Mouse (Mus musculus) heart, embryonic 14.5 days (tissue): Measurements from ENCODE around the gene Gm20721. TPM values are rescaled to one million over a fixed set of nuclear protein-coding genes. Genes with fewer than 3 reads are reported as not detected.
A peak's percentile ranks its signal among the peaks of the same experiment; 100 is the strongest.

Experiments
- ATAC-seq: fragments of 200-750 bp; cut with Nextera tagmentation; 2 replicates; pipeline ENCODE4 v1.8.0; 2017; ENCODE audit warnings: low read depth, moderate TSS enrichment; ENCODE audit not compliant: insufficient number of reproducible peaks, insufficient read depth, low FRiP score
- H3K27ac ChIP-seq, 2 experiments: fragments of 200-500 bp in 1 of 2; fragments of 300-500 bp in 1 of 2; sonication (generic) in 1 of 2; replicated peaks in 1 of 2; 2 replicates each; pipeline ENCODE4 v1.5.1; 2012 to 2014; ENCODE audit warnings: low read depth in 2 of 2, low read length in 2 of 2, control low read depth in 1 of 2, mild to moderate bottlenecking in 1 of 2, mixed read lengths in 1 of 2; ENCODE audit not compliant: control insufficient read depth in 1 of 2, insufficient read depth in 1 of 2
- H3K27me3 ChIP-seq: fragments of 300-500 bp; sonication (generic); 2 replicates; pipeline ENCODE4 v1.6.1; 2014; ENCODE audit warnings: mild to moderate bottlenecking, low read length, control low read depth; ENCODE audit not compliant: control insufficient read depth, insufficient read depth
- H3K36me3 ChIP-seq: fragments of 300-500 bp; sonication (generic); 2 replicates; pipeline ENCODE4 v1.6.1; 2014; ENCODE audit warnings: mild to moderate bottlenecking, control low read depth, low read length, mixed read lengths; ENCODE audit not compliant: control insufficient read depth, insufficient read depth
- H3K4me1 ChIP-seq, 2 experiments: fragments of 200-500 bp in 1 of 2; fragments of 300-500 bp in 1 of 2; sonication (generic) in 1 of 2; 2 replicates each; pipeline ENCODE4 v1.6.1; 2012 to 2014; ENCODE audit warnings: low read length in 2 of 2, control low read depth in 1 of 2, mixed read lengths in 1 of 2; ENCODE audit not compliant: control insufficient read depth in 2 of 2, insufficient read depth in 2 of 2
- H3K4me2 ChIP-seq: fragments of 300-500 bp; sonication (generic); 2 replicates; pipeline ENCODE4 v1.6.1; 2014; ENCODE audit warnings: mild to moderate bottlenecking, low read length
- H3K4me3 ChIP-seq, 2 experiments: fragments of 200-500 bp in 1 of 2; fragments of 300-500 bp in 1 of 2; sonication (generic) in 1 of 2; 2 replicates each; pipeline ENCODE4 v1.5.1; 2012 to 2014; ENCODE audit warnings: low read length in 2 of 2, mild to moderate bottlenecking in 2 of 2, control low read depth in 1 of 2, low read depth in 1 of 2, moderate library complexity in 1 of 2; ENCODE audit not compliant: control insufficient read depth in 1 of 2, insufficient read depth in 1 of 2
- H3K9ac ChIP-seq: fragments of 300-500 bp; sonication (generic); 2 replicates; pipeline ENCODE4 v1.6.1; 2014; ENCODE audit warnings: mild to moderate bottlenecking, low read length
- H3K9me3 ChIP-seq: fragments of 300-500 bp; sonication (generic); 2 replicates; pipeline ENCODE4 v1.6.1; 2016; ENCODE audit warnings: low read length, control low read depth; ENCODE audit not compliant: control insufficient read depth
- WGBS: fragments of 180-500 bp; shearing (Covaris S2); extraction: QIAGEN DNeasy Blood & Tissue Kit; methylation state at CpG from one replicate; pipeline ENCODE4 v1.1.7; 2014; 5-methylcytosine and 5-hydroxymethylcytosine counted together
- polyA plus RNA-seq: library from polyadenylated mRNA; unstranded; fragments of >200 nt; fragmentation: Nextera tagmentation; extraction: Ambion mirVana; gene quantifications from 2 replicates; pipeline ENCODE4 v1.2.1, GENCODE M21; 2014

Gm20721 gene
- polyA plus RNA-seq, 1 experiment from 2014 or later, result 6.8 TPM

DNA sequence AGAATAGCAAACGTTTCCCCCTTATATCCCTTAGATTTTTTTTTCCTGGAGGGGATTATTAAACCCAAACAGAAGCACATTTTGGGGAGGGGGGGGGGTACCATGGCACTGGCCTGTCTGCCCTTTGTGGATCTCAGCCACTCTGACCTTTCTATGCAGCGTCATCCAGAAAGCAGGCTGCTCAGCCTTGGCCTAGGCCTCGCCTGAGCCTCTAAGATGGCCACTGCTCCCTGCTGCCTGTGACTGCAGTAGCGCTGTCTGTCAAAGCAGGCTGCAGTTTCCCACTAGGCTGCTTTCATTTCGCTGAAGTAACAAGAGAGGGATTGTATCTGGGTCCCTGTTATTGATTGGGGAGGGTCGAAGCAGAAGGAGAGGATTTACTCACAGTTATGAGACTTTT, 44.0 kb downstream of the Gm20721 start:
- Histone ChIP-seq H3K4me2 (no peak overlapping the region), H3K36me3 (no peaks in the 10 kb centered on the region), H3K4me3 (no peak overlapping the region), H3K9me3 (peaks cover 35% of the 10 kb centered on the region), H3K27ac (no peak overlapping the region), H3K27me3 (peaks cover 32% of the 10 kb centered on the region), H3K4me1 (peaks cover 4 to 5% of the 10 kb centered on the region in 2 experiments; a peak in 2 of 4 replicates), H3K9ac (no peak overlapping the region)
- no peak for ATAC-seq
- 55% methylated on average over 6 of the region's 6 CpGs for WGBS

DNA sequence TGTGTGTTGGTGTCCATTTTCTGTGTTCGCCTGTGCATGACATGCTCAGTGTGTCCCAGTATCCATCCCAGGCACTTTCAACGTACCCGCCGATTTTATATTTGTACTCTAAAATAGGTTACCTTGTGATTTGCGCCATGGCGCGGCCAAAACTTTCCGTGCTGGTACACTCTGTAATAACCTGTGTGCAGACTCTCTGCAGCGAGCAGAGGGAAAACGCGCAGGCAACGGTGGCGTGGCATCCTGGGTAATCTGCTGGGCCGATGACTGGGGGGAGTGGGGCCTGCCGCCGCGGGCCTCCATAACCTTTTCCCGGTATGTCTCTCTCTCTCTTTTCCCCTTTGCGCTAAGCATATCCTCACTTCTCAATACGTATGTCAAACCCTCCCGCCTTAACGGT, 45.8 kb downstream of the Gm20721 start:
- 48% methylated on average over 22 of the region's 22 CpGs for WGBS
- ATAC-seq, result no peak

DNA sequence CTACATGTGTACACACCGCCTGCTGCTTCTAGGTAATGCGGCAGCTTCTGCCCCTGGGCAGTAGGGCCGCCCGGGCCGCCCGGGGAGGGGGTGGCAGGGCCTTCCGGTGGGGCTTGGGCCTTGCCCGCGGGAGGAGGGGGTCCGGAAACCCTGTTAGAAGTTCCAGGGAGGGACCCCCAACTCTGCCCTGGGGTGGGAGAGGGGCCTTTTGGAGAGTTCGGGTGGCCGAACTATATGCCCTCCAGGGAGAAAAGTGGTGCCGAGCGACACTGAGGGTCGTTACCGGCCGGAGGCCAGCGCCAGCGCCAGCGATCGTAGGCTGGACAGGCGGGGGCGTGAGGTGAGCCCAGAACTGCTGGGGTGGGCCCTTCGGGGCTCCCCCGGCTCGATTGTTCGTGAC, 46.3 kb downstream of the Gm20721 start:
- WGBS, result 48% methylated on average over 26 of the region's 27 CpGs
- peaks cover 55% of the 10 kb centered on the region for H3K9me3 ChIP-seq

More for the DNA sequence above, 45.8 kb downstream of the Gm20721 start:
- peaks cover 5 to 9% of the 10 kb centered on the region in 2 experiments; a peak in 3 of 4 replicates for H3K4me1 ChIP-seq
- H3K27ac ChIP-seq, result no peak overlapping the region
- H3K9ac ChIP-seq, result peak overlapping the region; percentile 34
- peak overlapping the region; percentile 74 for H3K4me2 ChIP-seq
- peaks cover 34% of the 10 kb centered on the region for H3K27me3 ChIP-seq
- peak overlapping the region; percentile 37 to 43 for H3K4me3 ChIP-seq
- H3K9me3 ChIP-seq, result peaks cover 51% of the 10 kb centered on the region
- no peaks in the 10 kb centered on the region for H3K36me3 ChIP-seq

DNA sequence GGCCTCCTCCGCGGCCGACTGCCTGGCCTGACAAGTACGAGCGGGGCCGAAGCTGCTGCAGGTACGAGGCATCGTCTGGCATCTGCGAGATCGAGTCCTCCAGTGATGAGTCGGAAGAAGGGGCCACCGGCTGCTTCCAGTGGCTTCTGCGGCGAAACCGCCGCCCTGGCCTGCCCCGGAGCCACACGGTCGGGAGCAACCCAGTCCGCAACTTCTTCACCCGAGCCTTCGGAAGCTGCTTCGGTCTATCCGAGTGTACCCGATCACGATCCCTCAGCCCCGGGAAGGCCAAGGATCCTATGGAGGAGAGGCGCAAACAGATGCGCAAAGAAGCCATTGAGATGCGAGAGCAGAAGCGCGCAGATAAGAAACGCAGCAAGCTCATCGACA, 46.7 kb downstream of the Gm20721 start:
- WGBS, result 47% methylated on average over 34 of the region's 34 CpGs
- Histone ChIP-seq H3K27me3 (peaks cover 34% of the 10 kb centered on the region), H3K9me3 (peaks cover 59% of the 10 kb centered on the region)

More for the DNA sequence above, 46.3 kb downstream of the Gm20721 start:
- Histone ChIP-seq H3K4me3 (peak overlapping the region; percentile 37 to 43), H3K9ac (peak overlapping the region; percentile 34), H3K27me3 (peaks cover 34% of the 10 kb centered on the region), H3K4me2 (peak overlapping the region; percentile 74), H3K4me1 (peaks cover 5 to 9% of the 10 kb centered on the region in 2 experiments; a peak in 3 of 4 replicates), H3K27ac (no peak overlapping the region), H3K36me3 (no peaks in the 10 kb centered on the region)
- no peak for ATAC-seq

DNA sequence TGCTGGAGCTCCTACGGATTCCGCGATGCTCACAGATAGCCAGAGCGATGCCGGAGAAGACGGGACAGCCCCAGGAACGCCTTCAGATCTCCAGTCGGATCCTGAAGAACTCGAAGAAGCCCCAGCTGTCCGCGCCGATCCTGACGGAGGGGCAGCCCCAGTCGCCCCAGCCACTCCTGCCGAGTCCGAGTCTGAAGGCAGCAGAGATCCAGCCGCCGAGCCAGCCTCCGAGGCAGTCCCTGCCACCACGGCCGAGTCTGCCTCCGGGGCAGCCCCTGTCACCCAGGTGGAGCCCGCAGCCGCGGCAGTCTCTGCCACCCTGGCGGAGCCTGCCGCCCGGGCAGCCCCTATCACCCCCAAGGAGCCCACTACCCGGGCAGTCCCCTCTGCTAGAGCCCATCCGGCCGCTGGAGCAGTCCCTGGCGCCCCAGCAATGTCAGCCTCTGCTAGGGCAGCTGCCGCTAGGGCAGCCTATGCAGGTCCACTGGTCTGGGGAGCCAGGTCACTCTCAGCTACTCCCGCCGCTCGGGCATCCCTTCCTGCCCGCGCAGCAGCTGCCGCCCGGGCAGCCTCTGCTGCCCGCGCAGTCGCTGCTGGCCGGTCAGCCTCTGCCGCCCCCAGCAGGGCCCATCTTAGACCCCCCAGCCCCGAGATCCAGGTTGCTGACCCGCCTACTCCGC, 47.3 kb downstream of the Gm20721 start:
- peaks cover 5 to 9% of the 10 kb centered on the region in 2 experiments; a peak in 3 of 4 replicates for H3K4me1 ChIP-seq
- peak overlapping the region; percentile 74 for H3K4me2 ChIP-seq
- peak overlapping the region; percentile 37 to 43 for H3K4me3 ChIP-seq
- H3K36me3 ChIP-seq, result no peaks in the 10 kb centered on the region
- peak overlapping the region; percentile 34; the same call in 1 of the 2 replicates for H3K9ac ChIP-seq
- 40% methylated on average over 48 of the region's 48 CpGs for WGBS
- H3K27ac ChIP-seq, result no peak overlapping the region
- peaks cover 34% of the 10 kb centered on the region for H3K27me3 ChIP-seq
- H3K9me3 ChIP-seq, result peaks cover 62% of the 10 kb centered on the region
- ATAC-seq, result no peak

More for the DNA sequence above, 46.7 kb downstream of the Gm20721 start:
- Histone ChIP-seq H3K4me2 (peak overlapping the region; percentile 74), H3K4me3 (peak overlapping the region; percentile 37 to 43), H3K4me1 (peaks cover 5 to 9% of the 10 kb centered on the region in 2 experiments; a peak in 3 of 4 replicates), H3K9ac (peak overlapping the region; percentile 34; the same call in 1 of the 2 replicates), H3K36me3 (no peaks in the 10 kb centered on the region), H3K27ac (no peak overlapping the region)
- ATAC-seq, result no peak

DNA sequence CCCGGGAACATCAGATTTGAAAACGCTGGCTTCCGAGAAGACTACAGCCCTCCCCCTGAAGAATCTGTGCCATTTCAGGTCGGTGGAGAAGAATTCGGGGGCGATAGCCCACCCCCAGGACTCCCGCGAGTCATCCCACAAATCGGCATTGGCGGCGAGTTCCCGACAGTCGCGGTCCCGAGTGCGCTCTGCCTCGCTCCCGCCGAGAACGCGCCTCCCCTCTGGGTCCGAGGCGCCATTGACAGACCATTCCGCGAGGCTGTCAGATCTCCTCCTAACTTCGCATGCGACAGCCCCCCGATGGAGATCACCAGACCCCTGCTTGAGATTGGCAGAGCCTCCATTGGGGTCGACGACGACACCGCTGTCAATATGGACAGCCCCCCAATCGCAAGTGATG, 48.0 kb downstream of the Gm20721 start:
- peaks cover 5 to 11% of the 10 kb centered on the region in 2 experiments; a peak in 3 of 4 replicates for H3K4me1 ChIP-seq
- peak overlapping the region; percentile 37 to 43; a peak in 3 of 4 replicates for H3K4me3 ChIP-seq
- no peaks in the 10 kb centered on the region for H3K36me3 ChIP-seq
- no peak overlapping the region for H3K9ac ChIP-seq
- peaks cover 34% of the 10 kb centered on the region for H3K27me3 ChIP-seq
- no peak overlapping the region for H3K27ac ChIP-seq
- ATAC-seq, result no peak
- H3K4me2 ChIP-seq, result peak overlapping the region; percentile 74
- peaks cover 64% of the 10 kb centered on the region for H3K9me3 ChIP-seq
- 49% methylated on average over 33 of the region's 33 CpGs for WGBS

DNA sequence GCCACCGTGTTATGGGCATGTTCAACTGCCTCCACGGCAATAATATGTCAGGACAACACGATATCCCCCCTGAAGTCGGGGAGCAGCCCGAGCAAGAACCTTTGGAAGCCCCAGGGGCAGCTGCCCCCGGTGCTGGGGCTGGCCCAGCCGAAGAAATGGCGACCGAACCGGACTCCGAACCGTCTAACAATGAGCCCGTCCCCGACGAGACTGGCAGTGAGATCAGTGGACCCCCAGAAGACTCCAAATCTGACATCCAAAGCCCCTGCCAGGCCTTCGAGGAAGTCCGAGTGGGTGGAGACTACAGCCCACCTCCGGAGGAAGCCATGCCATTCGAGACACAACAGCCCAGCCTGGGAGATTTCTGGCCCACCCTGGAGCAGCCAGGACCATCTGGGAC, 48.7 kb downstream of the Gm20721 start:
- 63% methylated on average over 19 of the region's 19 CpGs for WGBS
- ATAC-seq, result no peak
- H3K9me3 ChIP-seq, result peaks cover 64% of the 10 kb centered on the region
- peaks cover 5 to 13% of the 10 kb centered on the region in 2 experiments; a peak in 3 of 4 replicates for H3K4me1 ChIP-seq
- no peaks in the 10 kb centered on the region for H3K36me3 ChIP-seq
- H3K27me3 ChIP-seq, result peaks cover 34% of the 10 kb centered on the region
- H3K4me3 ChIP-seq, result peak overlapping the region in 1 of 2 experiments; percentile 37; a peak in 1 of 4 replicates
- peak overlapping the region; percentile 74; the same call in 1 of the 2 replicates for H3K4me2 ChIP-seq
- H3K9ac ChIP-seq, result no peak overlapping the region
- no peak overlapping the region for H3K27ac ChIP-seq
